Mouse (Mus musculus): ENCODE measurements around the gene Rhobtb1. TPM values are rescaled to one million over a fixed set of nuclear protein-coding genes. Genes with fewer than 3 reads are reported as not detected.

Gene Rhobtb1
- polyA plus RNA-seq, 1 experiment from 2014 or later: 17.4 TPM

DNA sequence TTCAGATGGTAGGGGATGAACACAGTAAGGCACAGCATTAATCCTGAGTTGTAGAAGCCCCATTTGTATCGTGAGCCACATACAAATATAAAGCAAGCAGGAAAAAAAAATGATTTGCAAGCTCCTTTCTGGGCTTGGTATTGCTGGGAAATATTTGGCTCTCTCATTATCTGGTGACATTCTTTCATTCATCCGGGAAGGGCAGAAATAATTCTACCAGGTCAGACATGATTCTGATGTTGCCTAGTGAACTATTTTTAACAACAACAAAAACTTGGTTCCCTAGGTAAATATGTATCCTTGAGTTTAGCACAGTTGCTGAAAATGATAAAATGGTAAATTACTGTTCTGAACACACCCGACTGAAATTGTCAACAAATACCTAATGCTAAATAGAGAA lies 21.2 kb downstream of the Rhobtb1 start:
- Histone ChIP-seq H3K4me1 (replicated peaks; ENCODE audit: control insufficient read depth, insufficient read depth, low read length) (no peaks in the 10 kb centered on the region), H3K9me3 (ENCODE audit: control insufficient read depth, low read length) (no peaks in the 10 kb centered on the region), H3K4me2 (no peak overlapping the region), H3K9ac (ENCODE audit: low read depth, low read length) (no peak overlapping the region), H3K4me3 (ENCODE audit: low read depth, low read length) (no peak overlapping the region), H3K36me3 (ENCODE audit: control insufficient read depth, insufficient read depth, low read length) (no peaks in the 10 kb centered on the region), H3K27me3 (replicated peaks; ENCODE audit: control insufficient read depth, insufficient read depth, low read length) (no peaks in the 10 kb centered on the region), H3K27ac (ENCODE audit: low read depth, low read length) (no peak overlapping the region)
- WGBS: 71% methylated on average over 3 of the region's 3 CpGs
- no peak for ATAC-seq (replicated peaks; ENCODE audit: low FRiP score)
- DNase-seq (ENCODE audit: low spot score): no peak

DNA sequence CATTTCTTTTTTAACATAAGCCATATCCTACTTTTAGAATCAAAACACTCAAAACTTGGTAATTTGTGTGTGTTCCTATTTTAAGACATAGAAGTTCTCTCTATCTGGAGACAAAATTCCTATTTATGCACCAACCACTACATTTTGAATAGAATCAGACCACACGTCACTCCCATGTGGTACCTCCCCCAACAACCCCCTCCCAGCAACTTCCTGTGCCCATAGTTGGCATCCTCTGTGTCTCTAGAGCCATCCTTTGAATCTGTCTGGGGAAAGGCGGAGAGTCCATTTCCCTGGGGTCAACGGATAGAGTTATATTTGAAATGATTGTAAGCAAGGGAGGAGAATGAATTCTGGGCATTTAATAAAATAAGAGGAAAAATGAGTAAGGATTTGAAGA lies 24.9 kb downstream of the Rhobtb1 start:
- H3K4me2 ChIP-seq: no peak overlapping the region
- H3K9ac ChIP-seq (ENCODE audit: low read depth, low read length): no peak overlapping the region
- H3K4me3 ChIP-seq (ENCODE audit: low read depth, low read length): no peak overlapping the region
- DNase-seq (ENCODE audit: low spot score) (no peak), ATAC-seq (replicated peaks; ENCODE audit: low FRiP score) (no peak)
- no peaks in the 10 kb centered on the region for H3K27me3 ChIP-seq (replicated peaks; ENCODE audit: control insufficient read depth, insufficient read depth, low read length)
- no peaks in the 10 kb centered on the region for H3K4me1 ChIP-seq (replicated peaks; ENCODE audit: control insufficient read depth, insufficient read depth, low read length)
- WGBS: 75% methylated on average over 3 of the region's 3 CpGs
- peaks cover 2% of the 10 kb centered on the region; the same call in 1 of the 2 replicates for H3K9me3 ChIP-seq (ENCODE audit: control insufficient read depth, low read length)
- H3K27ac ChIP-seq (ENCODE audit: low read depth, low read length): no peak overlapping the region
- no peaks in the 10 kb centered on the region for H3K36me3 ChIP-seq (ENCODE audit: control insufficient read depth, insufficient read depth, low read length)

DNA sequence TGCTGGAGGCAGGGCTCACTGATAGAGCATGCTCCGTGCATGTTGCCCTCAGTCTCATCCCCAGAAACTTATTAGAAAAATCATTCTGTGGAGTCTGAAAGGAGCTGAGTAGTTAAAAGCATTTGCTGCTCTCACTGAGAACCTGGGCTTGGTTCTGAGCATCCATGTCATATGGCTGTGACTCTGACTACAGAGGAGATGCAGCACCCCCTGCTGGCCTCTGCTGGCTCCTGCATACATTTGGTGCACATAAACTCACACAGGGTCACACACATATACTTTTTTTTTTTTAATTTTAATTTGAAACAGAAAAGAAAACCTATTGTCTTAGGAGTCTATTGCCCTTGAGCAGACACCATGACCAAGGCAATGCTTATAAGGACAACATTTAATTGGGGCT lies 28.1 kb downstream of the Rhobtb1 start:
- no peaks in the 10 kb centered on the region for H3K4me1 ChIP-seq (replicated peaks; ENCODE audit: control insufficient read depth, insufficient read depth, low read length)
- H3K9ac ChIP-seq (ENCODE audit: low read depth, low read length): no peak overlapping the region
- DNase-seq (ENCODE audit: low spot score) (no peak), ATAC-seq (replicated peaks; ENCODE audit: low FRiP score) (no peak)
- no peak overlapping the region for H3K27ac ChIP-seq (ENCODE audit: low read depth, low read length)
- H3K4me3 ChIP-seq (ENCODE audit: low read depth, low read length): no peak overlapping the region
- WGBS: 89% methylated on average over 1 of the region's 1 CpGs
- no peak overlapping the region for H3K4me2 ChIP-seq
- no peaks in the 10 kb centered on the region for H3K27me3 ChIP-seq (replicated peaks; ENCODE audit: control insufficient read depth, insufficient read depth, low read length)
- peaks cover 2% of the 10 kb centered on the region; the same call in 1 of the 2 replicates for H3K9me3 ChIP-seq (ENCODE audit: control insufficient read depth, low read length)
- no peaks in the 10 kb centered on the region for H3K36me3 ChIP-seq (ENCODE audit: control insufficient read depth, insufficient read depth, low read length)

- ATAC-seq (replicated peaks; ENCODE audit: low FRiP score): no peak
- WGBS: 61% methylated on average over 3 of the region's 3 CpGs
- Histone ChIP-seq H3K36me3 (ENCODE audit: control insufficient read depth, insufficient read depth, low read length) (no peaks in the 10 kb centered on the region), H3K9ac (ENCODE audit: low read depth, low read length) (no peak overlapping the region), H3K4me1 (replicated peaks; ENCODE audit: control insufficient read depth, insufficient read depth, low read length) (no peaks in the 10 kb centered on the region), H3K4me3 (ENCODE audit: low read depth, low read length) (no peak overlapping the region), H3K4me2 (no peak overlapping the region), H3K27ac (ENCODE audit: low read depth, low read length) (no peak overlapping the region), H3K9me3 (ENCODE audit: control insufficient read depth, low read length) (peaks cover 2% of the 10 kb centered on the region; the same call in 1 of the 2 replicates), H3K27me3 (replicated peaks; ENCODE audit: control insufficient read depth, insufficient read depth, low read length) (no peaks in the 10 kb centered on the region)
- no peak for DNase-seq (ENCODE audit: low spot score)
Measured at GRCm38 (mm10) chr10:69180997-69181396, 29.8 kb downstream of the Rhobtb1 start.

DNA sequence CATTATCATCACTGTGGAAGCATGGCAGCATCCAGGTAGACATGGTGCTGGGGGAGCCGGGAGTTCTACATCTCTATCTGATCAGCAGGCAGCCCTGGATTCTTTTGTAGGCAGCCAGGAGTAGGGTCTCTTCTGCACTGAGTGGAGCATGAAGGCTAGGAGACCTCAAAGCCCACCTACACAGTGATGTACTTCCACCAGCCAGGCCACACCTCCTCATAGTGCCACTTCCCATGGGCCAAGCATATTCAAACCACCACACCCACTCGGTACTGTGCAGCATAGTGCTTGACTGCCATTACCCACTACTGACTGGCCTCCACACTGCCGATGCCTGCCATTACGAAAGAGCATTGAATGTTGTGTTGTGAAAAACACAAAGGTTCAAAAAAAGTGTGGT lies 33.7 kb downstream of the Rhobtb1 start:
- no peaks in the 10 kb centered on the region for H3K9me3 ChIP-seq (ENCODE audit: control insufficient read depth, low read length)
- H3K36me3 ChIP-seq (ENCODE audit: control insufficient read depth, insufficient read depth, low read length): no peaks in the 10 kb centered on the region
- H3K4me3 ChIP-seq (ENCODE audit: low read depth, low read length): no peak overlapping the region
- H3K27me3 ChIP-seq (replicated peaks; ENCODE audit: control insufficient read depth, insufficient read depth, low read length): no peaks in the 10 kb centered on the region
- no peak for ATAC-seq (replicated peaks; ENCODE audit: low FRiP score)
- no peak for DNase-seq (ENCODE audit: low spot score)
- no peaks in the 10 kb centered on the region for H3K4me1 ChIP-seq (replicated peaks; ENCODE audit: control insufficient read depth, insufficient read depth, low read length)
- WGBS: 90% methylated on average over 4 of the region's 4 CpGs
- no peak overlapping the region for H3K4me2 ChIP-seq
- no peak overlapping the region for H3K27ac ChIP-seq (ENCODE audit: low read depth, low read length)
- no peak overlapping the region for H3K9ac ChIP-seq (ENCODE audit: low read depth, low read length)

DNA sequence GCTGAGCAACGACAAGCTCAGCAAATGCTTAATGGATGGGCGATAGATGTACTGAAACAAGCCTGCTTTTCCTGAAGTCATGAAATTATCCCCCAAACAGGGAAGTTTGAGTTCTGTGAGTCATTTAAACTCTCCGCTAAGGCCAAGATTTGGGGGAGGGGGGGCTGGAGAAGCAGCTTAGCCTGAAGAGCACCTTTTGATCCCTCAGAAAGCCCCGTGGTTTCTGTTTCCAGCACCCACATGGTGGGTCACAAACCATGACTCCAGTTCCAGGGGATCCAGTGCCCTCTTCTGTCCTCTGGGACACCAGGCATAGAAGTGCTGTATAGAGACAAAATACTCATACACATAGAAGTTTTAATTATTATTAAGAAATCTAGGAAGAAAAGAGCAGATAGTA lies 34.2 kb downstream of the Rhobtb1 start:
- 74% methylated on average over 4 of the region's 4 CpGs for WGBS
- no peaks in the 10 kb centered on the region for H3K27me3 ChIP-seq (replicated peaks; ENCODE audit: control insufficient read depth, insufficient read depth, low read length)
- no peak overlapping the region for H3K4me2 ChIP-seq
- no peak for ATAC-seq (replicated peaks; ENCODE audit: low FRiP score)
- no peak overlapping the region for H3K9ac ChIP-seq (ENCODE audit: low read depth, low read length)
- no peak overlapping the region for H3K4me3 ChIP-seq (ENCODE audit: low read depth, low read length)
- no peak overlapping the region for H3K27ac ChIP-seq (ENCODE audit: low read depth, low read length)
- no peaks in the 10 kb centered on the region for H3K9me3 ChIP-seq (ENCODE audit: control insufficient read depth, low read length)
- DNase-seq (ENCODE audit: low spot score): no peak
- H3K4me1 ChIP-seq (replicated peaks; ENCODE audit: control insufficient read depth, insufficient read depth, low read length): no peaks in the 10 kb centered on the region
- H3K36me3 ChIP-seq (ENCODE audit: control insufficient read depth, insufficient read depth, low read length): no peaks in the 10 kb centered on the region

- no peaks in the 10 kb centered on the region for H3K4me1 ChIP-seq (replicated peaks; ENCODE audit: control insufficient read depth, insufficient read depth, low read length)
- no peak overlapping the region for H3K9ac ChIP-seq (ENCODE audit: low read depth, low read length)
- no peaks in the 10 kb centered on the region for H3K36me3 ChIP-seq (ENCODE audit: control insufficient read depth, insufficient read depth, low read length)
- ATAC-seq (replicated peaks; ENCODE audit: low FRiP score) (no peak), DNase-seq (ENCODE audit: low spot score) (peak; percentile 49)
- no peak overlapping the region; the same call in 1 of the 2 replicates for H3K27ac ChIP-seq (ENCODE audit: low read depth, low read length)
- H3K4me2 ChIP-seq: peak overlapping the region; percentile 47
- WGBS: 27% methylated on average over 21 of the region's 21 CpGs
- H3K4me3 ChIP-seq (ENCODE audit: low read depth, low read length): peak overlapping the region; percentile 17; the same call in 1 of the 2 replicates
- H3K27me3 ChIP-seq (replicated peaks; ENCODE audit: control insufficient read depth, insufficient read depth, low read length): no peaks in the 10 kb centered on the region
- no peaks in the 10 kb centered on the region for H3K9me3 ChIP-seq (ENCODE audit: control insufficient read depth, low read length)
Measured at GRCm38 (mm10) chr10:69185894-69186893, 35.0 kb downstream of the Rhobtb1 start.

- H3K4me3 ChIP-seq (ENCODE audit: low read depth, low read length): no peak overlapping the region
- peak; percentile 22 for DNase-seq (ENCODE audit: low spot score)
- H3K9me3 ChIP-seq (ENCODE audit: control insufficient read depth, low read length): no peaks in the 10 kb centered on the region
- no peak overlapping the region for H3K4me2 ChIP-seq
- ATAC-seq (replicated peaks; ENCODE audit: low FRiP score): no peak
- H3K4me1 ChIP-seq (replicated peaks; ENCODE audit: control insufficient read depth, insufficient read depth, low read length): no peaks in the 10 kb centered on the region
- no peak overlapping the region for H3K27ac ChIP-seq (ENCODE audit: low read depth, low read length)
- H3K36me3 ChIP-seq (ENCODE audit: control insufficient read depth, insufficient read depth, low read length): no peaks in the 10 kb centered on the region
- no peak overlapping the region for H3K9ac ChIP-seq (ENCODE audit: low read depth, low read length)
- H3K27me3 ChIP-seq (replicated peaks; ENCODE audit: control insufficient read depth, insufficient read depth, low read length): no peaks in the 10 kb centered on the region
- 74% methylated on average over 9 of the region's 9 CpGs for WGBS
Measured at GRCm38 (mm10) chr10:69187773-69188443, 36.7 kb downstream of the Rhobtb1 start.
